17 mouse cellular contexts compared by ENCODE assay signal in genomic region chr7:45988344-45988743, GRCm38 (mm10). TPM values are rescaled to one million over a fixed set of nuclear protein-coding genes. Genes with fewer than 3 reads are reported as not detected.
"Had no signal": no experiment of that assay in that cellular context is flagged by ENCODE, and none has a peak within 500 bp of the region (broad histone marks: within the 10 kb centered on the region; RNA-seq: fewer than 3 reads in every experiment).

No protein-coding gene starts in this region.

- H3K27ac ChIP-seq: neural tube, embryonic 15.5 days; stomach, embryonic 15.5 days; stomach, postnatal 0 days had no signal

- H3K9me3 ChIP-seq: neural tube, embryonic 15.5 days; stomach, embryonic 15.5 days had no signal

- DNase-seq: retina, postnatal 1 day; right cerebral cortex, adult 18-20 months; right cerebral cortex, postnatal 14 days; right cerebral cortex, postnatal 25 days; right cerebral cortex, postnatal 4 days; spleen, adult 18-20 months; thymus, adult 18-20 months; thymus, adult 2 months; thymus, postnatal 14 days; thymus, postnatal 25 days; thymus, postnatal 36 days; thymus, postnatal 4 days had no signal

- H3K4me3 ChIP-seq: neural tube, embryonic 15.5 days; stomach, embryonic 15.5 days had no signal

- H3K27me3 ChIP-seq: neural tube, embryonic 15.5 days; stomach, embryonic 15.5 days had no signal

- H3K9ac ChIP-seq: neural tube, embryonic 15.5 days; stomach, embryonic 15.5 days had no signal

- H3K36me3 ChIP-seq: neural tube, embryonic 15.5 days; stomach, embryonic 15.5 days had no signal

- H3K4me2 ChIP-seq: neural tube, embryonic 15.5 days; stomach, embryonic 15.5 days had no signal

- H3K4me1 ChIP-seq: neural tube, embryonic 15.5 days; stomach, embryonic 15.5 days had no signal

RNA-seq across cellular contexts. Expression of gene Abcc6, which starts 41.8 kb away (rescaled TPM):
- total RNA-seq: neutrophil, adult 5-6 weeks had no signal
- polyA plus RNA-seq: thymus, postnatal 0 days had no signal
